In the genomic region with DNA sequence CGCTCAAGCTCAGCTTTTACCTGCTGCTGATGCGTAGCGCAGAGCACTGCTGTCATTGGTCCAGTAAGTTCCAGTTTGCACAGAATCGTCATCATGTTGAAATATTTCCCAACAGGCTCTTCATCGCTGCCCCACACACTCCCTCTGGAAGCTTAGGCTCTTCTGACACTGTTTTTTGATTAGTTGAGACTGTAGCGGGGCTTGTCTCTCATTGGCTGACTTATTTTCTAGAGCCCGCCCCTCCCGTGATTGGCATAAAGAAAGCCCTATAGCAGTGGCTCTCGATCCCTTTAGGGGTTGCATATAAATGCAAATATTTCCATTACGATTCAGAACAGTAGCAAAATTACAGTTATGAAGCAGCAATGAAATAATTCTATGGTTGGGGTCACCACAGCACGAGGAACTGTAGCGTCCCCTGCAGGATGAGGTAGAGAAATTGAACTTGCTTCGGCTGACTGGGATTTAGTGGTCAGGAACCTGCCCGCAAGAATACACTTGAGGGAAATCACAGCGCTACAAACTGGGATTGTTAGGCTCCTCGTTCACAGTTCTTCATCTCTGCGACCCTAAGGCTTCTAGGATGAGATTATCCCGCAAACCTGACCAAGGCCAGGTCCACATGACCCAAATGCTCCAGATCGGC, we compare ENCODE assay signal across 2 mouse cellular contexts.
A peak's percentile ranks its signal among the peaks of the same experiment; 100 is the strongest.
TF ChIP-seq lines count a peak whose summit lies in the region.

No protein-coding gene starts in this region.

TF ChIP-seq in ES-E14, 5 proteins besides CTCF, POLR2A, EP300 and RAD21:
- TF ChIP-seq MAFK (IDR thresholded peaks at IDR 0.05; ENCODE audit: insufficient read depth, low read depth, low read length): no peak
- TF ChIP-seq CHD2 (IDR thresholded peaks at IDR 0.05; ENCODE audit: low read depth, low read length): peak; percentile 83
- TF ChIP-seq ZNF384 (IDR thresholded peaks at IDR 0.05; ENCODE audit: low read depth, low read length): no peak

TF ChIP-seq in myocyte, 11 proteins besides CTCF, POLR2A, EP300 and RAD21:
- TF ChIP-seq MYOG (IDR thresholded peaks at IDR 0.05; ENCODE audit: control insufficient read depth in 1 of 3, insufficient read depth in 1 of 3, insufficient read length in 2 of 3, low read depth in 2 of 3): no peak
- TF ChIP-seq SRF (IDR thresholded peaks at IDR 0.05; ENCODE audit: control insufficient read depth, insufficient read length, low read depth): no peak
- TF ChIP-seq CEBPB (IDR thresholded peaks at IDR 0.05; ENCODE audit: insufficient read depth, poor library complexity, severe bottlenecking): no peak
- TF ChIP-seq MYOD1 (IDR thresholded peaks at IDR 0.05; ENCODE audit: control insufficient read depth in 1 of 3, insufficient read length in 2 of 3, low read depth in 2 of 3): no peak
- TF ChIP-seq TCF12 (IDR thresholded peaks at IDR 0.05; ENCODE audit: insufficient read depth, poor library complexity, severe bottlenecking): no peak
- TF ChIP-seq TCF3 (IDR thresholded peaks at IDR 0.05; ENCODE audit: insufficient read length, low read depth): no peak
- no peak for TF ChIP-seq REST (IDR thresholded peaks at IDR 0.05; ENCODE audit: insufficient read depth, insufficient read length)
- no peak for TF ChIP-seq MAX (IDR thresholded peaks at IDR 0.05; ENCODE audit: low read depth)
- TF ChIP-seq USF1 (IDR thresholded peaks at IDR 0.05; ENCODE audit: low read depth): no peak
- no peak for TF ChIP-seq E2F4 (IDR thresholded peaks at IDR 0.05; ENCODE audit: insufficient read depth)
- no peak for TF ChIP-seq POLR2AphosphoS2 (IDR thresholded peaks at IDR 0.05; ENCODE audit: insufficient read length, low read depth)
